Mouse (Mus musculus) stomach, embryonic 16.5 days (tissue): ENCODE results near the gene Psmd12. TPM values are rescaled to one million over a fixed set of nuclear protein-coding genes. Genes with fewer than 3 reads are reported as not detected.
A peak's percentile ranks its signal among the peaks of the same experiment; 100 is the strongest.

ENCODE experiments used
- ATAC-seq: fragments of 200-750 bp; cut with Nextera tagmentation; 2 replicates; pipeline ENCODE4 v1.8.0; 2017; ENCODE audit warnings: moderate number of reproducible peaks, moderate TSS enrichment; ENCODE audit not compliant: insufficient read depth, low FRiP score
- H3K27ac ChIP-seq: fragments of 300-500 bp; sonication (generic); 2 replicates; pipeline ENCODE4 v1.5.1; 2014; ENCODE audit warnings: low read length
- H3K27me3 ChIP-seq: fragments of 300-500 bp; sonication (generic); 2 replicates; pipeline ENCODE4 v1.6.1; 2014; ENCODE audit warnings: low read length, control low read depth, mixed read lengths; ENCODE audit not compliant: control insufficient read depth, insufficient read depth
- H3K36me3 ChIP-seq: fragments of 300-500 bp; sonication (generic); 2 replicates; pipeline ENCODE4 v1.6.1; 2014; ENCODE audit warnings: low read length; ENCODE audit not compliant: control insufficient read depth, insufficient read depth
- H3K4me1 ChIP-seq: fragments of 300-500 bp; sonication (generic); 2 replicates; pipeline ENCODE4 v1.6.1; 2014; ENCODE audit warnings: low read length, control low read depth, mixed read lengths; ENCODE audit not compliant: control insufficient read depth, insufficient read depth
- H3K4me2 ChIP-seq: fragments of 300-500 bp; sonication (generic); 2 replicates; pipeline ENCODE4 v1.6.1; 2014; ENCODE audit warnings: low read depth, low read length, mixed read lengths
- H3K4me3 ChIP-seq: fragments of 300-500 bp; sonication (generic); replicated peaks from 2 replicates; pipeline ENCODE4 v1.5.1; 2014; ENCODE audit warnings: mild to moderate bottlenecking, low read length
- H3K9ac ChIP-seq: fragments of 300-500 bp; sonication (generic); 2 replicates; pipeline ENCODE4 v1.6.1; 2014; ENCODE audit warnings: low read length
- H3K9me3 ChIP-seq: fragments of 300-500 bp; sonication (generic); replicated peaks from 2 replicates; pipeline ENCODE4 v1.6.1; 2016; ENCODE audit warnings: low read length, control low read depth; ENCODE audit not compliant: control insufficient read depth
- WGBS: fragments of 180-500 bp; shearing (Covaris S2); extraction: QIAGEN DNeasy Blood & Tissue Kit; methylation state at CpG from one replicate; pipeline ENCODE4 v1.1.7; 2014; 5-methylcytosine and 5-hydroxymethylcytosine counted together
- polyA plus RNA-seq: library from polyadenylated mRNA; unstranded; fragments of >200 nt; fragmentation: Nextera tagmentation; extraction: Ambion mirVana; gene quantifications from 2 replicates; pipeline ENCODE4 v1.2.1, GENCODE M21; 2015

The Psmd12 gene
- polyA plus RNA-seq, 1 experiment from 2014 or later, result 175 TPM

DNA sequence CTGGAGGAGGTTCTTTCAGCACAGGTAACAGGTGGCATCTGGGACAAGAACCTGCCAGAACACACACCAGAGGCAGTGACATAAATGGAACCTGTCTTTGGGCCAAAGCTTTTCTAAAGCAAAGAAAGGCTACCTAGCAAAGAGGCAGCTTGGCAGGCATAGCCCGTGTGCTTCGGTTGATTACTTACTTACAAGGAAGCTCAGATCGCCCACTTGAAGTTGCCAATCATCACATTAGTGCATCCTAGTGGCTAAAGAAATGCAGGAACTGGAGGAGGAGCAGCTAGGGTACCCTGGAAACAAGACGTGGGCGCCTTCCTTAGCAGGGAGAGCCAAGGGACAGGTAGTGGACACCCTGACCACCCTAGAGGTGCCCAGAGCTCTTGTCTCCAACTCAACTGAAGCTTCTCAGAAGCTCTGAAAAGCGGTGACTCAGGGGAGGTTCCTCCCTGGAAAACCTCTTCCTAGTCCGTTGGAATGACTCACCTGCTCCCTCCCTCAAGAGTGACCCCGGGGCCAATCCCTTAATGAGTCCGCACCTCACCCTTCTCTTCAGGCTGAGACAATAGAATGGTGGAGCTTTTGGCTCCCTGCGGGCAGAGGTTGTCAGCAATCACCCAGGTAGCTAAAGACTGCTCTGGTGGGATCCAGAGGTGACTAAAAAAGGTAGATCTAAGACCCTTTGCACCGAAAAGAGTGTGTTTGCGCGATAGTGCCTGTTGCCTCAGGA, 66.6 kb downstream of the Psmd12 start:
- H3K4me2 ChIP-seq, result peak overlapping the region; percentile 100
- peak overlapping the region; percentile 97 for H3K4me3 ChIP-seq
- H3K27me3 ChIP-seq, result no peaks in the 10 kb centered on the region
- no peak overlapping the region for H3K27ac ChIP-seq
- peaks cover 12% of the 10 kb centered on the region for H3K4me1 ChIP-seq
- no peaks in the 10 kb centered on the region for H3K36me3 ChIP-seq
- H3K9ac ChIP-seq, result no peak overlapping the region
- WGBS, result 22% methylated on average over 13 of the region's 13 CpGs
- peak; percentile 49; the same call in 1 of the 2 replicates for ATAC-seq
- H3K9me3 ChIP-seq, result no peaks in the 10 kb centered on the region

DNA sequence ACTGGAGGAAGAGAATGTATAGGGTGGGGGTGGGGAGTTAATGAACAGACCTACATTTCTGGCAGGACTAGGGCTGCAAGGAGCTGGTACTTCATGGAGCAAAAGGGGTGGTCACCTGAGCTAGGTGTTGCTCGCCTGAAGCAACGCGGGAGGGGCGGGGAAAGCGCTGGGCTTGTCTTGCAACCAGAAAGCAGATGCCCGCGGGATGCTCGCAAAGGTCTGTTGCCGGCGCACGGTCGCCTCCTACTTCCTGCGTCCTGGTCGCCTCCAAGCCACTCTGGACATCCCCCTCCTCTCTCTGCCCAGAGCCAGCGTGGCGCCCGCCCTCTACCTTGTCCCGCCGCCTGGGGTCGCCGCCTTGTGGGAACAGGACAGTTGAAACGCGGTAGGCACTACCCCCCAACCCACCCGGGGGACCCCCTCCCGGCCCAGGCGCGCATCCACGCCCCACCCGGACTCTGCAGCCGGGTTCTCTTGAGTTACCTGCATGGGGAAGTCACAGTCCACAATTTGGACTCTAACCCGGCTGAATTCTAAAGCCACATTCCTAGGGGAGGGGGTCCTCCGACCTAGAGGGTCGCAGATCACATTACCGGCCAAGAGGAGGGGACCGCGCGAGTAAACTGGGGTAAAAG, 67.5 kb downstream of the Psmd12 start:
- peak; percentile 37; the same call in 1 of the 2 replicates for ATAC-seq

DNA sequence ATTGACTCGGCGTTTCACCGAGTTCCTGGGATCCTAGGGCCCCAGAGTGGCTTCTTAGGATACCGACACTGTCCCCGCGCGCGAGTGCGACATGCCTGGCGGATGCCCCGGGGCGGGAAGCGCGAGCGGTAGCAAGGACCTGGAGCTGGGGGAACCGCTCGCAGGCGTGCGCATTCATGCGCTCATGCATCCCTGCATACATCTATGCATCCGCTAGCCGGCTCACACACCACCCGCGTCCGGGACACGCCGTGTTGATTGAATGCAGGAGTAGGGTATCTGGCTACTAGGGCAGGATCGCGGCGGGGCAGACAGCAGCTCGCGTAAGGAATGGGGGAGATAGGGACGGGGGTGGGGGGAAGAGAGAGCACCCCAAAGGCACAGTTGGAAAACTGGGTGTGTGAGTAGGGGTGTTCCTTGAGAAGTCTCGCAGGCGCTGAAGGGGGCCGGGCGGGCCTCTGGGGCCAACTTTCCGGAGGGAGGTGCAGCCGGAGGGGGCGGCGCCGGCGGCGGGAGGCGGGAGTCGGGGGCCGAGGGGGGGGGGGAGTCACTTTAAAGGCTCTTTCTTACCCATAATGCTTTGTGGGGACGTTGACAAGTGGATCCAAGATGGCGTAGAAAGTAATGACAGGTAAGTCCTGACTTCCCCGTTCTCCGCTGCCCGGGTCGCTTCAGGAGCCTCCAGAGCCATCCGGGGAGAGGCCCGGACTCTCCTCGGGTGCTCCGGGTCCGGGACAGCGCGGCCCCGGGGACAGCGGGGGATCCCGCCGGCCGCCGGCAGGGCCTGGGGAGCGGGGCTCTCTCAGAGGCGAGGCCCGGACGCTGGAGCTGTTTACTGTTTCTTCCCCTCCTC, 68.3 kb downstream of the Psmd12 start, which contains the start of gene Helz:
Gene Helz, plus strand, starts transcription at position 580 of the 853 bp plus-strand sequence.
- Histone ChIP-seq H3K27ac (peak within 1 kb of the TSS; percentile 67), H3K4me1 (peaks cover 12% of the 10 kb centered on the region), H3K9ac (peak within 1 kb of the TSS; percentile 88), H3K36me3 (0 out of 2 replicates have a peak, but pooled peaks cover 3% of the 10 kb centered on the region), H3K27me3 (no peaks in the 10 kb centered on the region), H3K9me3 (no peaks in the 10 kb centered on the region), H3K4me3 (peak within 1 kb of the TSS; percentile 97), H3K4me2 (peak within 1 kb of the TSS; percentile 100)
- ATAC-seq, result peak; percentile 85
- under 1% methylated on average over 69 of the region's 70 CpGs for WGBS

More for the DNA sequence above, 67.5 kb downstream of the Psmd12 start:
- Histone ChIP-seq H3K9ac (peak overlapping the region; percentile 88), H3K4me2 (peak overlapping the region; percentile 100), H3K36me3 (0 out of 2 replicates have a peak, but pooled peaks cover 3% of the 10 kb centered on the region), H3K27ac (peak overlapping the region; percentile 67), H3K27me3 (no peaks in the 10 kb centered on the region), H3K9me3 (no peaks in the 10 kb centered on the region), H3K4me1 (peaks cover 12% of the 10 kb centered on the region), H3K4me3 (peak overlapping the region; percentile 97)
- WGBS, result 0% methylated on average over 37 of the region's 37 CpGs

DNA sequence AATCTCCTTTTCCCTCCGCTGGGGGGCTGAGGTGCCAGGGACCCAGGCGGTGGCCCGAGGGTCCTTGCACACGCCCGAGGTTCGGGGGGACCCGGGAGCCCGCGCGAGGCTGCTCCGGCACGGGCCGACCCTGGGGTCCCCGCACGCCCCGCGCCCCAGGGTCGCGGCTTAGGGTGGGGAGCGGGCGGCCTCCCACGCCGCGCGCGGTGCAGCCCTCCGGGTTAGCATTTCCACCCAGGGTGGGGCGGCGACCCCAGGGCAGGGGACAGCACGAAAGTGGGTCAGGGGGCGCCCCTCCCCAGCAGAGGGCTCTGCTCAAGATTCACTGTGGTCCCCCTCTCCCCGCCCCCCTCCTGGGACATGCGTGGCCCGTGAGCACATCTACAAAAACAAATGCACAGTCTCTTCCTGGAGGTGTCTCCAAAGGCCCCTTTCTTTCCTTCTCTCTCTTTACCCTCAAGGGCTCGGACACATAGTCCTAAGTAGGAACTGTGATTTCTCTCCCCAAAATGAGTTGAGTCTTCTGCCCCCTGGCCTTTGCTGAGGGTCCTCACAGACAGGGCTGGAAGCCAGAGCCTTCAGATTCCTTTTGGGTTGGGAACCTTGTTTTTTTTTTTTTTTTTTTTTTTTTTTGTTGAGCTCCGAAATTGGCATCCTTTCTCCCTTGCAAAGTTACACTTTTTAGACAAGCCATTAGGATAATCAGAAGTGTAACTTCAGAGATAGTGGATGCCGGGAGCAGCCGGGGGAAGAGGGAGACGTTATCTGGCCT, 69.1 kb downstream of the Psmd12 start:
- Histone ChIP-seq H3K4me2 (peak overlapping the region; percentile 100), H3K27me3 (no peaks in the 10 kb centered on the region), H3K27ac (peak overlapping the region; percentile 59), H3K9me3 (no peaks in the 10 kb centered on the region), H3K4me3 (peak overlapping the region; percentile 97), H3K4me1 (peaks cover 12% of the 10 kb centered on the region), H3K36me3 (0 out of 2 replicates have a peak, but pooled peaks cover 3% of the 10 kb centered on the region), H3K9ac (peak overlapping the region; percentile 88)
- peak; percentile 25; the same call in 1 of the 2 replicates for ATAC-seq
- WGBS, result 5% methylated on average over 37 of the region's 39 CpGs

Other genes starting within 250 kb of the Psmd12 start
- 10.4 and 13.9 TPM in 2 replicates for gene Pitpnc1, start 8.8 kb upstream of the Psmd12 start, polyA plus RNA-seq
- 15.3 and 16.1 TPM in 2 replicates for gene Helz, start 68.4 kb downstream of the Psmd12 start, polyA plus RNA-seq
- gene Cacng1, start 237.0 kb downstream of the Psmd12 start, polyA plus RNA-seq, result 0.42 and 8.2 TPM in 2 replicates